Mouse (Mus musculus): ENCODE measurements around the gene Mxi1.

The Mxi1 gene

DNA sequence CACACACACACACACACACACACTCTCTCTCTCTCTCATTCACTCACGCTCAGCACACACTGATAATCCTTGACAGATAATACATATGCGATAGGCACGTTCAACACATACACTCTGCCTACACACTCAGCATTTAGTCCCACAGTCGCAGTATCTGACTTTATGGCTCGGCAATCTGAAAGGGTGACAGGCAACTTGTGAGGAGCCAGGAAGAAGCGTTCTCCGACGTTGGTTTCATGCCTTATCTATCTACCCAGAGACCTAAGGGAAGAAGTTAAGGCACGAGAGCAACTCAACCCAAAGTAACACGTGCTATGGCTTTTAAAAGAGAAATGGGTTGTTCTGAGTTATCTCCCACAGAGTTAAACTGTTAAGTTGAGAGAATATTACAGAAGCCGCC lies 104.3 kb downstream of the Mxi1 start:
- in situ Hi-C loops (cut with MboI, MseI), result loop anchor here in 1 of 2 experiments (25.0 kb wide), 1 partner anchor 1848 kb away; the partner anchor contains the start of gene Acsl5

DNA sequence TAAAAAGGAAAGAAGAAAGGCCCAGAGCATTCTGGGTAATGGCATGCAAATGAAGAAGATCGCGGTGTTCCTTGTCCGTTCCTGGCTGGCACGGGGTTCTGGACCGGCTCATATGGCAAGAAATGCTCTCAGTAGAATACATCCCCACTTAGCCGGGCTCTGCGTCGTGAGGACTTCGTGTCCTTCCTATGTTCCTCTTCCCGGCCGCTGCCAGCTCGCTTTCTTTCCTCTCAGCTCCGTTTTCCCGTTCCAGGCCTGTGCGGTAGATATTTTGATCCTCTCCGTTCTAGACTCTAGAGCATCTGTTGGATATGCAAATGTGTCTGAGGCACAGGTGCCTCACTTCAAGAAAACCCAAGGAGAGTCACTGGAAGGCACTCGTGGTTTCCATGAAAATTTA lies 104.9 kb downstream of the Mxi1 start:
- in situ Hi-C loops (cut with MboI, MseI), result loop anchor here in 1 of 2 experiments (25.0 kb wide), 1 partner anchor 1847 kb away; the partner anchor contains the start of gene Acsl5

DNA sequence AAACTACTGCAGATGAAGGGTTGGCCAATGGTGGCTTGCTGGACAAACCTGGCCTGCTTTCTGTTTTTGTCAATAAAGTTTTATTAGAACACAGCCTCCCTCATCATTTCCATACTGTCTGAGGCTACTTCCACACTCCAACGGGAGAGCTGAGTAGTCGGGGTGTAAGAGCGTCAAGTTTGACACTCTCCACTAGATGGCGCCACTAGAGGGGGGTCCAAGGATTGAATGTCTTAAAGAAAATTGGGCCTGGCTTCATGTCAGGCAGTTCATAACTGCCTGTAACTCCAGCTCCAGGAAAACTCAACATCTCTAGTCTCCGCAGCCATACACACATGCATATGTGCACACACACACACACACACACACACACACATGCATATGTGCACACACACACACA lies 109.5 kb downstream of the Mxi1 start:
- in situ Hi-C loops (cut with MboI, MseI), result loop anchor here (10.0 to 25.0 kb wide), 2 partner anchors 385 to 1842 kb away; partner anchors contain the start of gene Acsl5 (in 1 of the 2)

DNA sequence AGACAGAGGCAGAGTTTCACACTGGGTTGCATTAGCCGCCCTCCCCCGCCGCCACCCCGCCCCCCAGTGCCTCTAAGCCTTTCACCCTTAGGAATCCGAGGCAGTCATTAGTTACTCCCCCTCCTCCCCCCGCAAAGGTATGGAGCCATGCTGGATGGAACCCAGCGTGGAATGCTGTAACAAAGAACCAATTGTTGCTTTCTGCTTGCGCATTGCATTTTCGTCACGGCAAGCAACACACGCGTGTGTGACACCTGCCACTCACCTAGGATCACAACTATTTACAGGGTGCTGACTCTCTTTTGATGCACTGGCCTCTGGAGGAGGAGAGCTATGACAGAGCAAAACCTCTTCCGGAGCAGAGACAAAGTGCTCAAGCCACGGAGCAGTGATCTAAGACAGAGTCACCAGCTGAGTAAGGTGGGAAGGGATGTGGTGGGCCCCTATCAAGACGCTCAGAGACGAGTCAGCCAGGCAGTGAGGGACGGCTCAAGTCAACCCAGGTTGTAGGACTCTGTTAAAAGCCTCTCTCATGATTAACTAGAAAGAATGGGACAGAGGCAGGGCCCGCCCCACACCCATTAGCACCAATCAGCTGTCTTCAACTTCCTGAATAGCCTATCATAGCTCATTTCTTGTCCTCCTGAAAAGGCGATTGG lies 110.7 kb downstream of the Mxi1 start:
- in situ Hi-C loops (cut with MboI, MseI), result loop anchor here (10.0 to 25.0 kb wide), 2 partner anchors 384 to 1841 kb away; partner anchors contain the start of gene Acsl5 (in 1 of the 2)

DNA sequence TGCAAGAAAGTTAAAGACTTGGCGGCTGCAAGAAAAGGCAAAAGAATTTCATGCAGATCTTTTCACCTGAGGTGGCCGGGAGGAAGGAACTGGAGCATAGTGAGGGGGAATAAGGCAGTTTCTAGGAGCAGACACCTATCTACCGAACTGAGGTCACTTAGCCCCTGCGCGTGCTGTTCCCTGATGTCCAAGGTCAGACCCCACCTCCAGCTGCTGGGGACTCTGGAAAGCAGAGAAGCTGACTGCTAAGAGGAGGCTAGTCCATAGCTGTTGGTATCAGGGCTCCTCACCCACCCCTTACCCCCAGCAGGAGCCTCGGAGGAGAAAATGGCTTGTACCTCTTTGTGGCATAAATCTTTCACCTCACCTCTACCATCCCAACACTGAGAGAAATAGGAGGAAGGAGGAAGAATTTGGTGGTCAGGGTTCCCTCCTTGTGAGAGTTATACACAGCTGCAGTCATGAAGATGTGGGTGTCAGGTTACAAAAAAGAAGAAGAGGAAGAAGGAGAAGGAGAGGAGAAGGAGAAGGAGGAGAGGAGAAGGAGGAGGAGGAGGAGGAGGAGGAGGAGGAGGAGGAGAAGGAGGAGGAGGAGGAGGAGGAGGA lies 111.4 kb downstream of the Mxi1 start:
- in situ Hi-C loops (cut with MboI, MseI), result loop anchor here (10.0 to 25.0 kb wide), 2 partner anchors 383 to 1841 kb away; partner anchors contain the start of gene Acsl5 (in 1 of the 2)

DNA sequence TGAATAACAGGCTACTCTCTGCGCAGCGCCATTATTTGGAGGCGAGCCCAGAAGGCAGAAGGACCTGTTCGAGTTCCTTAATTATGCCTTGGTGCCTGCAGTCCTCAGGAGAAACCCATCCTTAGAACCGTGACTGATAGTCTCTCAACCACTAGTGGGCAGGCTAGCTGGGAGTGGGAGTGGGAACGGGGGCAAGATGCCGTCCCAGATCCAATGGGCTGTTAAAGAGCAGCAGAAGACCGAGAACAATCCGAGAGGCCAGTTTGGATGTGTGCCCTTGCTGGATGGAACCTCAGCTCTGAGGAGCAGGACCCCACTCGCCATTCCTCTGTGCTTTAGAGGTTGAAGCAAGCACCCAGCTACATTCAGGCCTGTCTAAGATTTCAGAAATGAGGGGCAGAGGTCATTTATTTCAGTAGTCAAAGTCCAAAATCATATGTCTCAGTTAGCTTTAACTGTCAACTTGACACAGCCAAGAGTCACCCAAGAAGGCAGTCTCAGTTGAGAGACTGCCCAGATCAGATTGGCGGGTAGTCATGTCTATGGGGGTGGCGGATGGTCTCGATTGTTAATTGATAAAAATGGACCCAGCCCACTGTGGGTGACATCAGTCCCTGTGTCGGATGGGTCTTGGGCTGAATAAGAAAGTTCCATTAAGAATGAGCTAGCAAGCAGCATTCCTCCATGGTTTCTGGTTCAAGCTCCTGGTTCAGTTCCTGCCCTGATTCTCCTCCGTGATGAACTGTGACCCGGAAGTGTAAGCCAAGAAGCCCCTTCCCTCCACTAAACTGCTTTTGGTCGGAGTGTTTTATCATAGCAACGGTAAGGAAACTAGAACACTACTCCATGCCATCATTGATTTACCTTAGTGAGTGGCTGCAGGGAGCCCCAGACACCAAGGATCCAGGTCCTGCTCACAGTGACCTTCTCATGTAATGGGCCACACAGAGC lies 112.3 kb downstream of the Mxi1 start:
- in situ Hi-C loops (cut with MboI, MseI), result loop anchor here (10.0 to 25.0 kb wide), 2 partner anchors 382 to 1840 kb away; partner anchors contain the start of gene Acsl5 (in 1 of the 2)

DNA sequence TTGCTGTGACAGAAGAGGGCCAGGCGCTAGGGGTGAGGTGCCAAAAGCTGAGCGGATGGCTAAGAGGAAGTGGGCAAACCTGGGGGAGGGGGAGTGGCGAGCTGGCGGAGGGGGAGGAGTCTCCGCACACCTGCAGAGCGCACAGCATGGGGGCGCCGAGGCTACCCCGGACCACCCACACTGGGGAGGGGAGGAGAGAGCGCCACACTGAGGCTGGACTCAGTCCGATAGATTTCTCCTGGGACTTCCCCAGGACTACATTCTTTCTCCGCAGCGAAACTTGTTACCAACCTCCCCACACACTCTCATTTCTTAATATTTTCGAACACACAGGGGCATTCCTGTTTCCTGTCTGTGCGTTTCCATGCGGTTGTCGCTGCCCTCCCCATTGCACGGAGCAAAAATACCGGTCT lies 113.0 kb downstream of the Mxi1 start:
- in situ Hi-C loops (cut with MboI, MseI), result loop anchor here (10.0 to 25.0 kb wide), 2 partner anchors 381 to 1839 kb away; partner anchors contain the start of gene Acsl5 (in 1 of the 2)

DNA sequence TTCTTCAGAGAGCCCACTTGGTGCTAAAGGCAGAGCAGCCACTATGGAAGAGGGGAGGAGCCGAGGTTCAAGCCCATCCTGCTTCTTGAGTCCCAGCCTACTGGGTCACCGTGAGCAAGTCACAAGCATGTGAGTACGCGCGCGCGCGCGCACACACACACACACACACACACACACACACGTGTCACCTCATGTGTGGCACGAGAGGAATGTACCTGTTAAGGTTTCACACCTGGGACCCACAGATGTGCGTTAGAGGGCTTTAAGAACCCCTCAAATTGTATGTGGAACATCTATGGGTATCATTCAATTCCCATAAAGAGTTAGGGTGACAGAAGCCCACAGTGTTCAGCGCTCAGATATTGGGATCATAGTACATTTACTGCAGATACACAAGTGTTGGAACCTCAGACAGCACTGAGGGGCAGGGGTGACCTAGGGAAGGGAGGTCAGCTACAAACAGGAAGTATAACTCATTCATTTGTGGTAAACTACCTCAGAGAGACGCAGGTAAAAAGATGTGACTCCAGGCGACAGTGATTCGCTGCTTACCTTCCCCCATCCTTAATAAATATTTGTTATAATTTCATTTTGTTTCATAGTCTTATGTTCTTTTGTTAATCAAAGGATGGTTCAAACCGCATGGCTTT lies 113.6 kb downstream of the Mxi1 start:
- in situ Hi-C loops (cut with MboI, MseI), result loop anchor here (10.0 to 25.0 kb wide), 2 partner anchors 381 to 1838 kb away; partner anchors contain the start of gene Acsl5 (in 1 of the 2)

DNA sequence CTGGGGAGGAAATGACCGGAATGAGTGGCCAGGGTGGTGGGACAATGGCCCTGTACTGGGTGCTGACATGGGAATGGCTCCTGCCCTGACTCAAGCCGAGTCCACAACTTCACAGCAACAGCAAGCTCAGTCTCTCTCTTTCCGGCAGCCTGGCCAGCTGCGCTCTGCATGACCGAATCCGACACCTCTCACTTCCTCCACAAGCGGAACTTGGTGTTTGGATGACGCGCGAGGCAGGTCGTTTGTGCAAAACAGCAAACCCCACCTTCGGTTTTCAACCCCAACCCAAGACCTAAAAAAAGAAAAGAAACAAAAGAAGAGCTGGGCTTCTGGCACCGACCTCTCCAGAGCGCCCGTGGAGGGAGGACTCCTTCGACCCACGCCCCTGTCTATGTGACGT lies 114.3 kb downstream of the Mxi1 start:
- in situ Hi-C loops (cut with MboI, MseI), result loop anchor here (10.0 to 25.0 kb wide), 2 partner anchors 380 to 1838 kb away; partner anchors contain the start of gene Acsl5 (in 1 of the 2)

Measured in T-helper 17 cell (primary cell).